Mouse (Mus musculus) cortical plate, adult 2 months (tissue): ENCODE measurements around the gene Pdx1. TPM values are rescaled to one million over a fixed set of nuclear protein-coding genes. Genes with fewer than 3 reads are reported as not detected.
A peak's percentile ranks its signal among the peaks of the same experiment; 100 is the strongest.

Experiments
- H3K27ac ChIP-seq: fragments of 200-500 bp; 2 replicates; pipeline ENCODE4 v1.5.1; 2012; ENCODE audit warnings: low read length, control low read depth, inconsistent platforms; ENCODE audit not compliant: insufficient read depth
- H3K4me1 ChIP-seq: fragments of 200-500 bp; 2 replicates; pipeline ENCODE4 v1.6.1; 2011; ENCODE audit warnings: low read length; ENCODE audit not compliant: control insufficient read depth, insufficient read depth
- H3K4me3 ChIP-seq: fragments of 200-500 bp; 2 replicates; pipeline ENCODE4 v1.5.1; 2011; ENCODE audit warnings: mild to moderate bottlenecking, low read length, control low read depth; ENCODE audit not compliant: insufficient read depth
- CTCF ChIP-seq: fragments of 200-500 bp; IDR thresholded peaks from 2 replicates; pipeline ENCODE4 v1.5.1; 2011; ENCODE audit warnings: mild to moderate bottlenecking, control low read depth, low read length; ENCODE audit not compliant: insufficient read depth; ENCODE audit errors: extremely low read depth
- POLR2A ChIP-seq: fragments of 200-500 bp; IDR thresholded peaks from 2 replicates; pipeline ENCODE4 v1.6.1; 2011; ENCODE audit warnings: mild to moderate bottlenecking, low read length, control low read depth; ENCODE audit not compliant: insufficient read depth; ENCODE audit errors: extremely low read depth
- polyA plus RNA-seq: library from polyadenylated mRNA; depleted of rRNA; stranded (reverse); fragments of >200 nt; gene quantifications from 2 replicates; pipeline ENCODE4 v1.2.3, GENCODE M21; 2012

Gene Pdx1
- polyA plus RNA-seq, 1 experiment: not detected

DNA sequence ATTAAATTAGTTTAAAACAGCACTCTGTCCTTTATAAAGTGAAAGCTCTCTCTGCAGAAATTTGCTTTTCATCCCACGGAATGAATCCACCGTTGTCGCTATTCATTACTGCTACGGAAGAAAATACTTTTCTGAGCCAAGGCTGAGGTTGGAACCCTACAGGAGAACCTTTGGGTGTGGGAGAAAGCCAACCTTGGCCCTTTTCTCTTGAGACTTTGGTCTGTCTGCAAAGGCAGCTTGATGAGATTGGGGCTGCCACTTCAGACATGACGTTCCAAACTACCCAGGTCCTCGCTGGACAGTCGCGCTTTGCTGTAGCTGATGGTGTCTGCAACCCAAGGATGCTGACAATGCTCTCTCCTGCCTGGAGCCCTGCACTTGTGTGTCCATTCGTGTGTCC is 38.7 kb downstream of the Pdx1 start:
- no peaks in the 10 kb centered on the region for H3K4me1 ChIP-seq
- TF ChIP-seq POLR2A: no peak
- no peak for TF ChIP-seq CTCF
- H3K27ac ChIP-seq: no peak overlapping the region
- no peak overlapping the region for H3K4me3 ChIP-seq

- Histone ChIP-seq H3K27ac (no peak overlapping the region), H3K4me1 (no peaks in the 10 kb centered on the region), H3K4me3 (no peak overlapping the region)
- TF ChIP-seq CTCF (no peak), POLR2A (no peak)
Observed at GRCm38 (mm10) chr5:147309786-147310185, 40.0 kb downstream of the Pdx1 start.

GRCm38 (mm10) chr5:147312830-147313685 is 43.3 kb downstream of the Pdx1 start:
- H3K27ac ChIP-seq: no peak overlapping the region
- H3K4me1 ChIP-seq: no peaks in the 10 kb centered on the region
- TF ChIP-seq POLR2A (no peak), CTCF (no peak)
- H3K4me3 ChIP-seq: no peak overlapping the region

DNA sequence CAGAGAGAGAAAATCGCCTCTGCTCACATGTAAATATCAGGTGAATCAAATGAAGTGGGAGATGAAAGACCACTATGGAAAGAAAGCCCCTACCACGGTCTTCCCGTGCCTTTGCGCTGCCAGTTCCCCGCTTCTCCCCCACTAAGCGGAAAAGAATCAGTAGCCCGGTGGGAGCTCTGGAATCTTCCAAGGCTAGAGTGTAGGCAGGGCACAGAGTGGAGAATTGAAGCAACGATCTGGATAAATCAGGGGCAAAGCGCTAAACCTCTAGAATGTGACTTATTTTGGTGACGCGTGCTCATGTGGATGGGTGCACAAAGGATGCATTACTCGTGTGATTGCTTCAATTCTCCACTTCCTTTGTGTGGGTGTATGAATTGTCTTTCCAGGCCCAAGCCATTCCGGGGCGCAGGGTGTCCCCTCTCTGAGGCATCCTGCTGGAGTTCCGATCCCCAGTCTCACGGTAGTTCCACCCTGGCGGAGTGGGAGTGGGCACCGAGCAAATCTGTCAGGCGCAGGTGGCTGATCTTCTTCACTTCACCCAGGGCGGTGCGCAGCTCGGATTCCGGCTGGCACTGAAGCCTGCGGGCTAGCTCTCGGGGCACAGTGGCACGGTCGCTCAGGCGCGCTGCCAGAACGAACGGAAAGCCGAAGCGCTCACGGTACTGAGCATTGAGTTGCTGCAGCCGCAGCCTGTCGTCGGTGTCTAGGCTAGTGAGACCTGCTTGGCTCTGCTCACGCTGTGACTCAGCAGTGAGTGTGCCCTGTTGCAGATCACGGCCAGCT is 45.1 kb downstream of the Pdx1 start:
- Histone ChIP-seq H3K4me1 (no peaks in the 10 kb centered on the region), H3K4me3 (no peak overlapping the region)
- TF ChIP-seq POLR2A (no peak), CTCF (no peak)

GRCm38 (mm10) chr5:147315432-147316075 is 45.8 kb downstream of the Pdx1 start:
- no peak overlapping the region for H3K27ac ChIP-seq
- TF ChIP-seq CTCF: no peak
- TF ChIP-seq POLR2A: no peak
- no peaks in the 10 kb centered on the region for H3K4me1 ChIP-seq
- H3K4me3 ChIP-seq: no peak overlapping the region

More for the DNA sequence above, 45.1 kb downstream of the Pdx1 start:
- no peak overlapping the region for H3K27ac ChIP-seq

DNA sequence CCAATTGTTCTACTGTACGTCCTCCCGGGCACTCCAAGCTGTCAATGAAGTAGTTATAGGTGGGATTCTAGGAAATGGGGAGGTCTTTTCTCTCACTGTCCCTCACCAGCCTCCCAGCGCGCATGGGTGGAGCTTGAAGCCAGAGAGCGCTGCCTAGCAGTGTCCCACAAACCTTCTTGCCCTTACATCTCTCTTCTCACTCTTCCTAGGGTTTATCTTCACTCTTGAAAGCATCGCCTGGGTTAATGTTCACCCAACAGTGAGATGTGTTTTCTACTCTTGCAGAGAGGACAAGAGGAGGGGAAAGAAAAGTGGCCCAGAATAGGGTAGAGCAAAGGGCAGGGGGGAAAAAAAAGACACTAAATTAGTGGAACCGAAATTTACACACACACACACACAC is 47.6 kb downstream of the Pdx1 start:
- no peak overlapping the region for H3K4me3 ChIP-seq
- TF ChIP-seq POLR2A (no peak), CTCF (no peak)

DNA sequence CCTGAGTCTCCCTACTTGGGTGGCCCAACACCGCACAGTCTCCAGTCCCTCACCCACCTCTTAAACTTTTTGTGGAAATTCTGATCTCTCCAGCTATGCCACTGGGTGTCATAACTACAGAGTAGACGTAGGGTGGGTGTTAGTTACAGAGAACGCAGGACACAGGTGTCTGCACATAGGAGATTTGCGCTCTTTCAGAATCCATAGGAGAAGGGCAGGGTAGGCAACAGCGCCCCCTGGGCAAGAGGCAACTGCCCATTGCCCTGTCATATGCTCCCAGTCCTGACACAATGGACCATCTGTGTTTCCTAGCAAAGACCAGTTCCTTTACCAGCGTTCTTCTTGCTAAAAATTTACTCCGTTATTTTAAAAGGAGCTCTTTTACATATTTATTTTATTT is 48.2 kb downstream of the Pdx1 start:
- no peak overlapping the region for H3K27ac ChIP-seq
- TF ChIP-seq POLR2A (no peak), CTCF (no peak)
- H3K4me1 ChIP-seq: no peaks in the 10 kb centered on the region
- H3K4me3 ChIP-seq: no peak overlapping the region

More for the DNA sequence above, 47.6 kb downstream of the Pdx1 start:
- Histone ChIP-seq H3K27ac (no peak overlapping the region), H3K4me1 (no peaks in the 10 kb centered on the region)

DNA sequence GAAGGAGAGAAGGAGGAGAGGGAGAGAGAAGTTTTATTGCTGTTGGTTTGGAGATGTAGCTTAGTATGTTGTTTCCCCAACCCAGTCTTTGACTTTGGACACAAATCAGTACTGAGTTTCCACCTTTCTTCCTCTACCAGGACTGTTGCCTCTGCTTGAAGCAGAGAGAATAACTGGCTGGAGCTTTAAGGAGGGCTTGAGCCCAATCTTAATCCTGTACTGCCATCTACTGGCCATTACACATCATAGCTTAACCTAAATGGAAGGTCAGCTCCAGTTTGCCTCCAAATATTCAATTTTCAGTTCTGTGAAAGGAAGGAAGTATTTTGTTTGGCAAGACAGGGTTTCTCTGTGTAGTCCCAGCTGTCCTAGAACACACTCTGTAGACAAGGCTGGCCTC is 49.9 kb downstream of the Pdx1 start:
- Histone ChIP-seq H3K27ac (no peak overlapping the region), H3K4me3 (no peak overlapping the region), H3K4me1 (no peaks in the 10 kb centered on the region)
- TF ChIP-seq POLR2A (no peak), CTCF (peak; percentile 88)

DNA sequence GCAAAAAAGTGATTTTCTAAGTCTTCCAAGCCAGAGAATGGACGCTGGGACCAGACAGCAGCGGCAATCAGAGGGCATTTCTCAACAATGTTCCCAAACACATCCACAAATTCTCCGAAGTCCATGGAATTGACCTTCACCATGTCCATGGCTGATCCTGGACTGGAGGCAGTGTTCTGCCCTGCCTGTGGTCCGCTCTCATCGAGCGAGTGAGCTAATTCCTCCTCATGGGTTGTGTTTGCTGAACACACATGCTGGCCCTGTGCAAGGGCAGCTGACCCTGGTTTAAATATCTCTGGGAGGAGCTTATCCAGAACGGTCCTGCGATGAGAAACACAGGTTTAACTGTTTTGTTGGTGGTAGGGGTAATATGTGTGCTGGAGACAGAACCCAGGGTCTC is 52.4 kb downstream of the Pdx1 start, which contains the start of gene Urad:
Urad (minus strand) TSS at position 258 of the 400 bp plus-strand sequence.
- H3K4me1 ChIP-seq: no peaks in the 10 kb centered on the region
- no peak within 1 kb of the TSS for H3K27ac ChIP-seq
- H3K4me3 ChIP-seq: no peak within 1 kb of the TSS
- TF ChIP-seq CTCF (no peak), POLR2A (no peak)
